Mouse (Mus musculus) adrenal gland (tissue): Measurements from ENCODE around the gene Pik3cd.

Experiments used
- intact Hi-C: fragments of 180-260 bp; cut with DNase I; formaldehyde crosslinking; loops from one replicate; pipeline ENCODE4 v1.15.1; 2025

Pik3cd gene

GRCm38 (mm10) chr4:149691368-149691767 lies 11.0 kb downstream of the Pik3cd start:
- intact Hi-C loops: no loop called here

- intact Hi-C loops: no loop called here
Observed at GRCm38 (mm10) chr4:149690828-149691280, 11.5 kb downstream of the Pik3cd start.

GRCm38 (mm10) chr4:149689822-149690700 lies 12.3 kb downstream of the Pik3cd start:
- intact Hi-C loops: no loop called here

GRCm38 (mm10) chr4:149688861-149689260 lies 13.5 kb downstream of the Pik3cd start:
- intact Hi-C loops: no loop called here

GRCm38 (mm10) chr4:149684841-149685623 lies 17.3 kb downstream of the Pik3cd start:
- intact Hi-C loops: no loop called here

GRCm38 (mm10) chr4:149683875-149684274 lies 18.5 kb downstream of the Pik3cd start:
- intact Hi-C loops: no loop called here

GRCm38 (mm10) chr4:149679056-149679770 lies 23.2 kb downstream of the Pik3cd start:
- intact Hi-C loops: no loop called here

- intact Hi-C loops: no loop called here
Observed at GRCm38 (mm10) chr4:149678006-149678405, 24.4 kb downstream of the Pik3cd start.

- intact Hi-C loops: no loop called here
Observed at GRCm38 (mm10) chr4:149675378-149676261, 26.8 kb downstream of the Pik3cd start.

GRCm38 (mm10) chr4:149674814-149675377 lies 27.5 kb downstream of the Pik3cd start:
- intact Hi-C loops: no loop called here

- intact Hi-C loops: no loop called here
Observed at GRCm38 (mm10) chr4:149672747-149673146, 29.6 kb downstream of the Pik3cd start.

- intact Hi-C loops: no loop called here
Observed at GRCm38 (mm10) chr4:149671175-149671574, 31.2 kb downstream of the Pik3cd start.

- intact Hi-C loops: no loop called here
Observed at GRCm38 (mm10) chr4:149665692-149666090, 36.7 kb downstream of the Pik3cd start.

GRCm38 (mm10) chr4:149665016-149665691 lies 37.2 kb downstream of the Pik3cd start:
- intact Hi-C loops: no loop called here

GRCm38 (mm10) chr4:149663849-149664503 lies 38.4 kb downstream of the Pik3cd start:
- intact Hi-C loops: no loop called here

- intact Hi-C loops: no loop called here
Observed at GRCm38 (mm10) chr4:149661967-149662589, 40.3 kb downstream of the Pik3cd start.

GRCm38 (mm10) chr4:149660598-149660997 lies 41.8 kb downstream of the Pik3cd start:
- intact Hi-C loops: no loop called here

- intact Hi-C loops: no loop called here
Observed at GRCm38 (mm10) chr4:149659495-149660116, 42.8 kb downstream of the Pik3cd start.
